Mouse (Mus musculus): ENCODE measurements around the gene Mta1. TPM values are rescaled to one million over a fixed set of nuclear protein-coding genes. Genes with fewer than 3 reads are reported as not detected.

The Mta1 gene
- polyA plus RNA-seq, 1 experiment from 2014 or later: 3.4 TPM

- no peak overlapping the region for H3K9ac ChIP-seq (ENCODE audit: low read depth, low read length)
- ATAC-seq (ENCODE audit: low read depth): no peak
- WGBS (ENCODE audit: insufficient replicate concordance): 74% methylated on average over 16 of the region's 16 CpGs
- no peak overlapping the region for H3K4me2 ChIP-seq (ENCODE audit: low read depth, low read length)
- peaks cover 5% of the 10 kb centered on the region for H3K4me1 ChIP-seq (ENCODE audit: control insufficient read depth, low read depth, low read length)
- no peaks in the 10 kb centered on the region for H3K27me3 ChIP-seq (ENCODE audit: control insufficient read depth, insufficient read depth, low read depth, low read length)
- no peak overlapping the region for H3K27ac ChIP-seq (ENCODE audit: low read length)
- H3K4me3 ChIP-seq (ENCODE audit: low read depth, low read length): no peak overlapping the region
- H3K9me3 ChIP-seq (replicated peaks; ENCODE audit: control insufficient read depth, low read length): no peaks in the 10 kb centered on the region
- peaks cover 8% of the 10 kb centered on the region for H3K36me3 ChIP-seq (ENCODE audit: control insufficient read depth, insufficient read depth)
These were observed 16.9 kb downstream of the Mta1 start for GRCm38 (mm10) chr12:113114856-113115538.

GRCm38 (mm10) chr12:113119516-113120410 is 21.7 kb downstream of the Mta1 start:
- Histone ChIP-seq H3K9ac (ENCODE audit: low read depth, low read length) (no peak overlapping the region), H3K4me3 (ENCODE audit: low read depth, low read length) (no peak overlapping the region), H3K4me1 (ENCODE audit: control insufficient read depth, low read depth, low read length) (no peaks in the 10 kb centered on the region; the same call in 1 of the 2 replicates), H3K9me3 (replicated peaks; ENCODE audit: control insufficient read depth, low read length) (no peaks in the 10 kb centered on the region), H3K27ac (ENCODE audit: low read length) (no peak overlapping the region), H3K27me3 (ENCODE audit: control insufficient read depth, insufficient read depth, low read depth, low read length) (no peaks in the 10 kb centered on the region), H3K4me2 (ENCODE audit: low read depth, low read length) (no peak overlapping the region), H3K36me3 (ENCODE audit: control insufficient read depth, insufficient read depth) (peaks cover 42% of the 10 kb centered on the region)
- WGBS (ENCODE audit: insufficient replicate concordance): 81% methylated on average over 20 of the region's 20 CpGs
- ATAC-seq (ENCODE audit: low read depth): peak; percentile 52

GRCm38 (mm10) chr12:113124726-113125125 is 26.6 kb downstream of the Mta1 start:
- H3K27ac ChIP-seq (ENCODE audit: low read length): no peak overlapping the region
- H3K9me3 ChIP-seq (replicated peaks; ENCODE audit: control insufficient read depth, low read length): no peaks in the 10 kb centered on the region
- H3K4me1 ChIP-seq (ENCODE audit: control insufficient read depth, low read depth, low read length): no peaks in the 10 kb centered on the region; the same call in 1 of the 2 replicates
- H3K36me3 ChIP-seq (ENCODE audit: control insufficient read depth, insufficient read depth): peaks cover 64% of the 10 kb centered on the region
- no peak overlapping the region for H3K4me2 ChIP-seq (ENCODE audit: low read depth, low read length)
- no peaks in the 10 kb centered on the region for H3K27me3 ChIP-seq (ENCODE audit: control insufficient read depth, insufficient read depth, low read depth, low read length)
- ATAC-seq (ENCODE audit: low read depth): peak; percentile 19; the same call in 1 of the 2 replicates
- H3K4me3 ChIP-seq (ENCODE audit: low read depth, low read length): no peak overlapping the region
- H3K9ac ChIP-seq (ENCODE audit: low read depth, low read length): no peak overlapping the region
- whole genome bisulfite sequencing (ENCODE audit: insufficient replicate concordance): 62% methylated on average over 6 of the region's 6 CpGs

GRCm38 (mm10) chr12:113130732-113131131 is 32.7 kb downstream of the Mta1 start:
- H3K9me3 ChIP-seq (replicated peaks; ENCODE audit: control insufficient read depth, low read length): no peaks in the 10 kb centered on the region
- no peaks in the 10 kb centered on the region for H3K27me3 ChIP-seq (ENCODE audit: control insufficient read depth, insufficient read depth, low read depth, low read length)
- no peak overlapping the region for H3K9ac ChIP-seq (ENCODE audit: low read depth, low read length)
- H3K4me2 ChIP-seq (ENCODE audit: low read depth, low read length): no peak overlapping the region
- 89% methylated on average over 8 of the region's 8 CpGs for WGBS (ENCODE audit: insufficient replicate concordance)
- ATAC-seq (ENCODE audit: low read depth): no peak
- H3K36me3 ChIP-seq (ENCODE audit: control insufficient read depth, insufficient read depth): peaks cover 51% of the 10 kb centered on the region
- H3K4me1 ChIP-seq (ENCODE audit: control insufficient read depth, low read depth, low read length): no peaks in the 10 kb centered on the region
- H3K27ac ChIP-seq (ENCODE audit: low read length): no peak overlapping the region
- no peak overlapping the region for H3K4me3 ChIP-seq (ENCODE audit: low read depth, low read length)

- Histone ChIP-seq H3K4me3 (ENCODE audit: low read depth, low read length) (no peak overlapping the region), H3K27me3 (ENCODE audit: control insufficient read depth, insufficient read depth, low read depth, low read length) (no peaks in the 10 kb centered on the region), H3K4me1 (ENCODE audit: control insufficient read depth, low read depth, low read length) (no peaks in the 10 kb centered on the region), H3K4me2 (ENCODE audit: low read depth, low read length) (no peak overlapping the region), H3K36me3 (ENCODE audit: control insufficient read depth, insufficient read depth) (peaks cover 51% of the 10 kb centered on the region), H3K9me3 (replicated peaks; ENCODE audit: control insufficient read depth, low read length) (no peaks in the 10 kb centered on the region), H3K9ac (ENCODE audit: low read depth, low read length) (no peak overlapping the region), H3K27ac (ENCODE audit: low read length) (no peak overlapping the region)
- 89% methylated on average over 14 of the region's 14 CpGs for WGBS (ENCODE audit: insufficient replicate concordance)
- ATAC-seq (ENCODE audit: low read depth): no peak
These were observed 33.5 kb downstream of the Mta1 start for GRCm38 (mm10) chr12:113131601-113132000.

- Histone ChIP-seq H3K9me3 (replicated peaks; ENCODE audit: control insufficient read depth, low read length) (no peaks in the 10 kb centered on the region), H3K36me3 (ENCODE audit: control insufficient read depth, insufficient read depth) (peaks cover 41% of the 10 kb centered on the region), H3K4me1 (ENCODE audit: control insufficient read depth, low read depth, low read length) (no peaks in the 10 kb centered on the region), H3K27ac (ENCODE audit: low read length) (no peak overlapping the region), H3K9ac (ENCODE audit: low read depth, low read length) (no peak overlapping the region), H3K4me3 (ENCODE audit: low read depth, low read length) (no peak overlapping the region), H3K4me2 (ENCODE audit: low read depth, low read length) (no peak overlapping the region), H3K27me3 (ENCODE audit: control insufficient read depth, insufficient read depth, low read depth, low read length) (no peaks in the 10 kb centered on the region)
- 71% methylated on average over 2 of the region's 2 CpGs for WGBS (ENCODE audit: insufficient replicate concordance)
- no peak for ATAC-seq (ENCODE audit: low read depth)
These were observed 34.5 kb downstream of the Mta1 start for GRCm38 (mm10) chr12:113132567-113132966.

GRCm38 (mm10) chr12:113133260-113133659 is 35.2 kb downstream of the Mta1 start:
- Histone ChIP-seq H3K4me2 (ENCODE audit: low read depth, low read length) (no peak overlapping the region), H3K27me3 (ENCODE audit: control insufficient read depth, insufficient read depth, low read depth, low read length) (no peaks in the 10 kb centered on the region), H3K4me3 (ENCODE audit: low read depth, low read length) (no peak overlapping the region), H3K27ac (ENCODE audit: low read length) (no peak overlapping the region), H3K4me1 (ENCODE audit: control insufficient read depth, low read depth, low read length) (no peaks in the 10 kb centered on the region), H3K36me3 (ENCODE audit: control insufficient read depth, insufficient read depth) (peaks cover 36% of the 10 kb centered on the region), H3K9me3 (replicated peaks; ENCODE audit: control insufficient read depth, low read length) (no peaks in the 10 kb centered on the region), H3K9ac (ENCODE audit: low read depth, low read length) (no peak overlapping the region)
- 81% methylated on average over 9 of the region's 9 CpGs for WGBS (ENCODE audit: insufficient replicate concordance)
- no peak for ATAC-seq (ENCODE audit: low read depth)

- 71% methylated on average over 5 of the region's 5 CpGs for WGBS (ENCODE audit: insufficient replicate concordance)
These were observed 35.9 kb downstream of the Mta1 start for GRCm38 (mm10) chr12:113133861-113134403.

More at GRCm38 (mm10) chr12:113133861-113134403, 35.9 kb downstream of the Mta1 start:
- Histone ChIP-seq H3K9ac (ENCODE audit: low read depth, low read length) (no peak overlapping the region), H3K4me2 (ENCODE audit: low read depth, low read length) (no peak overlapping the region), H3K36me3 (ENCODE audit: control insufficient read depth, insufficient read depth) (peaks cover 31% of the 10 kb centered on the region), H3K4me1 (ENCODE audit: control insufficient read depth, low read depth, low read length) (no peaks in the 10 kb centered on the region), H3K9me3 (replicated peaks; ENCODE audit: control insufficient read depth, low read length) (no peaks in the 10 kb centered on the region), H3K4me3 (ENCODE audit: low read depth, low read length) (no peak overlapping the region), H3K27me3 (ENCODE audit: control insufficient read depth, insufficient read depth, low read depth, low read length) (no peaks in the 10 kb centered on the region), H3K27ac (ENCODE audit: low read length) (no peak overlapping the region)
- ATAC-seq (ENCODE audit: low read depth): no peak
